Mouse (Mus musculus) embryo, embryonic 11 days (tissue): ENCODE data around the gene Clic5.

Source experiments
- DNase-seq: peaks from one replicate; pipeline ENCODE4 v3.0.0-alpha.2; 2015

The Clic5 gene

DNA sequence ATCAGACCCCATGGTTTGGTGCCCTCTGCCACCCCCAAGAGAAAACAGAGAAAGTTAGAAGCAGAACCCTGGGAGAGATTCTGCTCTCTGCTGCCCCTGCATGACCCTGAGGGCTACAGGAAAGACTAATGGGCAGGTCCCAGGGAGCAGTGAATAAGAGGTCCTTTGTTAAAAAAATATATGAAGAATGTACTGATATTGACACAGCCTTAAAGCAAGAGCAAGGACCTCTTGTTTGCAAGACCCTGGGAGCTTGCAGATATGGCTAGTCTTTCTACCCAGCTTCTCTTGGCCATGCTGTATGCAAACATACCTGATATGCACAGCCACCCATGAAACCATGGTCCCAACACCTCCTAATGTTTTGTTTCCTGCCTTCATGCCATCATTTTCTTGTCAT, 86.4 kb downstream of the Clic5 start:
- no peak for DNase-seq

DNA sequence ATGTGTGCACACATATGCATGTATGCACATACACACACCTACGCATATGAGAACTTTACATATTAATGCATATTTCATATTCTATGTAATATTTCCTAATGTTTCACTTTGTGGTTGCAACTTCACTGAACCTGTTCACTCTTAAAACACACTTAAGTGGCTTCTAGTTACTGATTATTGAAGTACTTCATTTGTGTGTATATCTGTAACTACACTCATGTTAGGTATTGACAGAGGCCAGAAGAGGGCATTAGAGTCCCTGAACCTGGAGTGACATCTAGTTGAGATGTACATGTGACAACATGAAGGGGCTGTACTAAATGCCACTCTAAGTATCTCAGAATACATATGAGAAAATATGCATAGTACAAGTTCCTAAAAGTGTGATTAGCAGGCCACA, 99.9 kb downstream of the Clic5 start:
- DNase-seq, result no peak

DNA sequence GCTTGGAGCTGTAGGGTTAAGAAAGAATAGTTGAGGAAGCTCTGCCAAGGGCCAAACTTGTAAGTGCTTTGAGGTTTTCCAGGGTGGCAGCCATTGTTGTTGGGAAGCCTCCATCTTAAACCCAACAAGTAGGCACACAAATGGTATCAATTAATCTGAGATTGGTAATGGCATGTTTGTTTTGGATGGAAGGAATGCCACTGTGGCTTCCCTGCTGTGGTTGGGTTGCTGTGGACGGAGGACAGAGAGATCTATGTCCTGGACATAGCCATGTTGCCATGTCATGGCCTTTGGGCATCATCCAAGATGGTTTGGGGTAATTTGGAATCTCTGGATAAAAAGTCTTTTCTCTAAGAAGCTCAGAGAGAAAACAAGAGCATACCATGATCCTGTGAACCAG, 108.8 kb downstream of the Clic5 start:
- DNase-seq, result no peak

DNA sequence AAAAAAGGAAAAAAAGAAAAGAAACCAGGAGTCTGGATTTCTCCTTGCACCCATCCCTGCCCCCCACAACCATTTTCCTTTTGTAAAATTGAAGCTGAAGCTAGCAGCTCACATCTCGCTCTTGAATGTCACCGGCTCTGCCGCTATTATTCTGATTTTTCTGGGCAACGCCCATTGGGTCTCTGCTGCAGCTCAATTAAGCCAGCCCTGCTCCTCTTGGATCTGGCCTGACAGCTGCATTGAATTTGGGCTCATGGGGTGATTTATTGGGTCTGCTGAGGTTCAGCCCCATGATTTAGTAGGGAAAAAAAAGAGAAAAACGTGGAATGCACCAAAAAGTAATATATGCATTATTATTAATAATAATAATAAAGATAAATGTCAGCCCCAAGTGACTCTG, 111.9 kb downstream of the Clic5 start:
- DNase-seq, result peak; percentile 67

DNA sequence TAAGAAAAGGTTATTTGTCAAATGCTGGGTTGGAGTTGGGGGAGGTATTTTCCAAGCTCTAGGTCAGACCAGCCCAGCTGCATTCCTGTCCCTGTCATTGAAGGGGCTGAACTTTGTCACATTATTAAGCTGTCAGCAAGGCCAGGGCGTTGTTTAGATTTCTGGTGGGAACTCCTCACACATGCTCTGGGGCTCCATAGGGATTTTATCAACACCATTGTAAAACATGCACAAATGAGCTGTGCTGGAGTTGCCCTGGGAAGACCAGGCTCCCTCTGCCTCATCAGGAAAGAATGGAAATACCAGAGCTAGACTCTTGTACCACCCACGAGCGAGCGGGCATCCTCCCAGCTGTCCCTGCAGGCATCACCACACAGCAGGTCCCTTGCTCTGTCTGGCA, 112.3 kb downstream of the Clic5 start:
- DNase-seq, result peak; percentile 74

DNA sequence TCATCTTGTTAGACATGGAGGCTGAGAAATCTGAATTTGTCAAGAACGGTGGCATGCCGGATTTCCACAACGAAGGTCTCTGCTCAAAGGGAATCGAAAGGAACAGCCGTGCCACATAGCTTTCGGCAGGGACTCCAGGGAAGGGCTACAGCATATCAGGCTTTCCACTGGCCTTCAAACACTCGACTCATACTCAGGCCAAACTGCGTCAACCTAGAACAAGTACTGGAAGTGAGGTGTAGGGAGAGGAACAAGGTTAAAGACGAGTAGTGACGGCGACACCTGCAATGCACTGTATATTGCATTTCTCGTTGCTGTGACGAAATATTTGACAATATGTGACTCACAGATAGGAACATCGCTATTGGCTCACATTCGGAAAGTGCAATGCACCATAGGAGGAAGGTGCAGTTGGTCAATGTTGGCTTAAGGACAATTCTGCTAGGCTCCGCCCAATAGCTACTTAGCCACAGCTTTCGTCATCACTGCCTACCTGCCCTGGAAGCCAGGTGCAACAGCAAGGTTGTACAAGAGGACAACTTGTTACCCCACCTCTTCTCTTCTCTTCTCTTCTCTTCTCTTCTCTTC, 112.9 kb downstream of the Clic5 start:
- no peak for DNase-seq

DNA sequence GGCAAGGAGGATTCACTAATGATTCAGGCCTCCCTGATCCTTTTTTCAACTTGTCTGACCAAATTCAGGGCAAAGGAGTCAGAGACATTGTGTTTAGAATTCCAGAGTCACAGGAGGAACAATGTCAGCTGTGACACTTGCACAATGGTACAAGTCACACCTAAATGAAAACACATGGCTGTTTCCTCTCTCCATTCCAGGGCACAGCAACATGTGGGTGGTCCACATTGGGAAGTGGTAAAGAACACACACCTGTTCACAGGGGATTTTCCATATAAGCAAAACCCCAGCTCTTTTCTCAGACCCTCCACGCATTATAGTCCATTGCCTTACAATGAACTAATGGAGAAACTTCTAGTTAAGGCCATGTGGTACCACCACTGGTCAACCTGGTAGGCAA, 115.7 kb downstream of the Clic5 start:
- DNase-seq, result no peak

DNA sequence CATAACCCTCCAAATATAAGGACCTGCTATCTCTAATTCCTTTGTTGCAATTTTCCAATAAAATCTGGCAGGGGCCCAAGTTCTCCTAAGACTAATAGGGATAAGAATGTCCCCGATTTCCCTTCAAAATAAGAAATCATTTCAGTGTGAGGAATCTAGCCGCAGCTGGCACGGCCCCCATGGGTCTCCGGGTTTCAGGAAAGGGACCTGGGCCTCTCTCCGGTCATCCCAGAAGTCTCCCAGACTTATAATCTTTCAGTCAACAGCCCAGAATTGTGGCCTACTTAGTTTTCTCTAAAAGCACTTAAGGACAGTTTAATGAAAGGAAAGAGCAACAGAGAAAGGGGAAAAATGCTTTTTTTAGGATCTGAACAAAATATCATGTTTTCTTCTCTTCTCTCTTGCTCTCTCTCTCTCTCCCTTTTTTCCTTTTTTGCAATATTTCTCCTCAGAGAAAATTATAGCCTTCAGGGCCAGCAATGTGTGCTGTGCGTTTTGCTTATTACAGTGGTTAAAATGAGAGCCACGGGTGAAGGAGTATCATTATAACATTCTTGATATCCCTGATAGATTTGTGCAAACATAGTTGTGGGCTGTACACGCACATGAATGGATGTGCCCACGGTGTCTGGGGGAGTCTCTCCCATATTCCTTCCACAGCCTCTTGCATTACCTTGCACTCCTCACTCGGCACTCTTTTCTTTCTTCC, 121.7 kb downstream of the Clic5 start:
- no peak for DNase-seq

DNA sequence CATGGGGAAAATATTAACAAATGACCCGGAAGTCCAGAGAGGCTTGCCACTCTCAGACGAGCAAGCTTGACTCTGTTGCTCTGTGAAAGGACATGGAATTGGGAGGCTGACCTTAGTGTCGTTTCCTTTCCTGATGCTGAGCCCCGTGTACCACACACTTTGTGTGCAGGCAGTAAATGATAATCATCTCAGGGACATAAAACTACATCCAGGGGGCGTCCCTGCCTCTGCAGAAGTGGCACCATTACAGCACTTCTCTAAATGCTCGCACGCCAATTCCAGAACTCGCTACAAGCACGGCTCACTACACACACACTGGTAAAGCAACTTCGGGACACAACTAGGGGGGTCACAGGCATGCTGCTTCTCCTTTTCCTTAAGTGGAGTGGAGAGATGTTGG, 136.9 kb downstream of the Clic5 start:
- no peak for DNase-seq

DNA sequence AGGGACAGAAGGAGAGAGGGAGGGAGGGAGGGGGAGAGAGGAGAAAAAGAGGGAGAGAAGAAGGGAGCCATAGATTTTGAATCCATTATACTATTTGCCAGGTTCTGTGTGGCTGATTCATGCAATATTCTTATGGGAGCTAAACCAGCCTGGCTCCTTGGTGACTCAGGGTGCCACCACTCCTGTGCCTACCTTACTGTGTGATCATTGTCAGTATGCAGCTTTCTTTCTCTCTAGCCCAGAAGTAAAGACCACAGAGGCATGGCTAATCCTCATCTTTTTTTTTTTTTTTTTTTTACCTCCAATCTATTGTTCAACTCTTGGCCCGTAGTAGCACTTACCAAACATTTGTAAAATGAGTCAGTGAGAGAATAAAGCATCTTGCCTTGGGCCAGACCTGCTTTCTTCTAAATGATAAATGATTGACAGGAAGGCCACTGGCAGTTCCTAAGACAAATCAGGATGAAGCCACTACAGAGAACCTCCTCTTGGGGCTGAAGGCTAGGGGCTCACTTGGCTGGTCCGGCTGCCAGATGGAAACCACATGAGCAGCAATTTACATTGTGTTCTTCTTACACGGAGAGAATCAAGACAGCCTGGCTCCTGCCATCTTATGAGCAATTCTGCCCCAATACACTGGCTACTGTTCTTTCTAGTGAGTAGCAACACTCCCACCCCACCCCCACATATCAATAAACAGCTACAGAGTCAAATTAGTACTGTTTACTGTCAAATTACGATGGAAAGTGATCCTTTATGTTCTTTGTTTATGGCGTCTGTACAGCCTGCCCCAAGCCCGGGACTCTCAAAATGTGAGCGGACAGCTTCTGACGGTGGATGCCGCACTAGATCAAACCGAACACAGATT, 139.1 kb downstream of the Clic5 start:
- peak; percentile 50 for DNase-seq

DNA sequence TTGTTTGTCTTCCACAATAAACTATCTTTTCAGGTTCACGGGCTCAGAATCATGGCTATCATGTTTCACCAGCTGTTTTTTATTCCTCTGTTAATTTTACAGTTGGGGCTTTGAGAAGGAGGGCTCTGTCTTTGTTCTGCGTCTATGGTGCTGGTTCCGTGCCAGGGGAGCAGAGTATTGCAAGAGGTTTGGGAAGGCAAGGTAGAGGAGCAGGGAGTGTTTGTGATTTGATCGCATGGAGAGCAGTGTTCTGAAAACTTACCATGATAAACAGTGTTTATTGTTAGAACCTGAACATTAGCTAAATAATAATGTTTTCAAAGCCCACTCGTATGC, 139.7 kb downstream of the Clic5 start:
- no peak for DNase-seq
